Mouse (Mus musculus): ENCODE measurements at regions not wholly inside any gene's neighbourhood (a gene's known extent, or its start where the extent isn't known, plus 50 kb on each side); places are given as distances from the start of the nearest gene placed in this dataset.

DNA sequence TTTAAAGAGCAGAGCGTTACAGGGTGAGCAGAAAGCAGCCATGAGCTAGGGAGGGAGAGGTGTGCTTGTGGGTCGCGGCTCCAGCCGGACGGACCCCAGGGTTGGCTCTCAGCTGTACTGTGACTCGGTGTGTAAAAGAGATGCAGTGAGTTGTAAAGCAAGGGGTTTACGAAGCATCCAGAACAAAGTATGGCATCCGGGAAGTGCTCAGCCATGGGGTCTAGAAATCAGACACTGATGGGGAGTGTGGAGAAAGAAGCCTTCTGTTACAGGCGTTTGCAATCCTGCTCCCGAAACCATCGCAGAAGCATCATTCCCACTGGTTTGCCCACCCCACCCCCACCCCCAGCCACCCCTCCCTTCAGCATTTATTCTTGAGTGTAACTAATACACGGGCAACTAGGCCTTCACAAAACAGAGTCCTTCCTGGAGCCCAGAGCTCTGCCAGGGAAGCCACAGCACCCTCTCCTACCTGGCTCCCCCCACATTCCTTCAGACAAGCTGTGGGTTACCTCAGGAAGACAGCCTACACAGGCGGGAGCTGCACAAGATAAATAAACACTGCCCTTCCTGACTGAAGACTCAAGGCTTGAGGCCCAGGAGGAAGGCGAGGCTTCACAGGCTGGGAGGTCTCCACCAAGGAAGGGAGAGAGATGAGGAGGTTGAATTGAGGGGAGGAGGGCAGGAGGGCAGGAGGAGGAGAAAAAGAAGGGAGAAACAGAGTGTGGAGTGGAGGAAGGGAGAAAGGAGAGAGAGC, 133.1 kb downstream of the Nufip1 start:
- intact Hi-C loops (cut with DNase I; ENCODE audit: low total_unique reads): no loop called here
- DNase-seq: no peak

DNA sequence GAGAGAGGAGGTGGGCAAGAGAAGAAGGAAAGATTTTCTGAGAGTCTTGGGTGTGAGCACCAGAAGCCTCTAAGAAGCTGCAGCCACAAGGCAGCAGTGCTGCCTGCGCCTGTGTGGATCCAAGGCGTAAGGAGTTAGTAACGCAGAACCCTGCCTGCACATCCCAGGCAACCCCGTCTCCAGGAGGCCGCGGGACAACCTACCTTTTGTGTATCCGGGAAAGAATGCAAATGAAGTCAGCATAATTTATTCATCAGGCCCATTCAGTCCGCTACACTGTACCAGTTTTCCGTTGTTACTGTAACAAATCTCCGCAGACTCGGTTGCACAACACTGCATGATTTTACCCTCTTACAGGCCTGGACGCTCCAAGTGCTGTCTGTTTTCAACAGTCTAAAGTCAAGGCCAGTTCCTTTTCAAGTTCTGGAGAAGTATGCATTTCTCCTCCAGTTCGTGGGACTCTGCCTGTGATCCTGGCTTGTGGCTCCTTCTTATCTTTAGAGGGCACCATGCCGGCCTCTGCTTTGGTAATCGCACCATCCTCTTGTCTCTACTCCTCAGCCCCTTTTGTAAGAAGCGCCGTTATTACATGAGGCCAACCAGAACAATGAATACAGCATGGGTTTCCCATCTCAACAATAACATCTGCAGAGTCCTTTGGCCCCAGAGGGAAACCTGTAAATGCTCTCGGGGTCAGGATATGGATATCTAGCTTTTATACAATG, 133.8 kb downstream of the Nufip1 start:
- intact Hi-C loops (cut with DNase I; ENCODE audit: low total_unique reads): no loop called here
- no peak for DNase-seq

DNA sequence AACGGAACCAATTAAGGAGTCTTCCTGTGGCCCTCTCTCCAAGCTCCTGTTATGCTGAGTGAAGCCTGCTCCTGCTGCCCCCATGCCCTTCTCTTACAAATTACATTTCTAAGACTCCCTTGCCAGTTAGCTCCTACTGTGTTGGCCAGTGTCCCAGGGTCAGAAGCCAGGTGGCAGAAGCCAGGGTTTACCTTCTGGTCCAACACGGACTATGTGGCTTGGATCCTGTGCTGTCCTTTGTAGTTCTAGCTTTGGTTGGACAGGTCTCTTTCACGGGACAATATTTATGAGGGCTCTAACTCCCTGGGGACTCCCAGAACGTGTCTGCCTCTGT, 134.3 kb downstream of the Nufip1 start:
- no peak for DNase-seq
- intact Hi-C loops (cut with DNase I; ENCODE audit: low total_unique reads): no loop called here

GRCm38 (mm10) chr14:76247664-76248063, 137.0 kb downstream of the Nufip1 start:
- intact Hi-C loops (cut with DNase I; ENCODE audit: low total_unique reads): no loop called here
- peak; percentile 20 for DNase-seq

GRCm38 (mm10) chr14:76253850-76254249, 143.2 kb downstream of the Nufip1 start:
- intact Hi-C loops (cut with DNase I; ENCODE audit: low total_unique reads): no loop called here
- DNase-seq: no peak

GRCm38 (mm10) chr14:76254565-76255501, 144.1 kb downstream of the Nufip1 start:
- intact Hi-C loops (cut with DNase I; ENCODE audit: low total_unique reads): no loop called here
- peak; percentile 67 for DNase-seq

DNA sequence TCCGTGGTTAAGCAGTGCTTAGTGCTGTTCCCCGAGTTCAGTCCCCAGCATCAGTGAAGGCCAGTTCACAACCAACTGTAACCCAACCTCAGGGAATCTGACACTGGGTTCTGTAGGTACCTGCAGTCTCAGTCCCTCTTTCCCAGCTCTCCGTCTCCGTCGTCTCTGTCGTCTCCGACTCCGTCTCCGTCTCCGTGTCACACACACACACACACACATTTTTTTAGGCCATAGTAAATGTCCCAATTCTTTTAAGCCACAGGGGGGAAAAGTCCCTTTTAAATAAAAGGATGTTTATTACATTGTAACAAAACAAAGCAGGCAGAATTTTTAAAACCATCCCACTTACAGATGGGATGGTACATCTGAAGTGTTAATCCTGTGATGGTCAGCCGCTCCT, 145.3 kb downstream of the Nufip1 start:
- intact Hi-C loops (cut with DNase I; ENCODE audit: low total_unique reads): no loop called here
- DNase-seq: no peak

GRCm38 (mm10) chr14:76258626-76259025, 147.9 kb downstream of the Nufip1 start:
- intact Hi-C loops (cut with DNase I; ENCODE audit: low total_unique reads): no loop called here
- no peak for DNase-seq

DNA sequence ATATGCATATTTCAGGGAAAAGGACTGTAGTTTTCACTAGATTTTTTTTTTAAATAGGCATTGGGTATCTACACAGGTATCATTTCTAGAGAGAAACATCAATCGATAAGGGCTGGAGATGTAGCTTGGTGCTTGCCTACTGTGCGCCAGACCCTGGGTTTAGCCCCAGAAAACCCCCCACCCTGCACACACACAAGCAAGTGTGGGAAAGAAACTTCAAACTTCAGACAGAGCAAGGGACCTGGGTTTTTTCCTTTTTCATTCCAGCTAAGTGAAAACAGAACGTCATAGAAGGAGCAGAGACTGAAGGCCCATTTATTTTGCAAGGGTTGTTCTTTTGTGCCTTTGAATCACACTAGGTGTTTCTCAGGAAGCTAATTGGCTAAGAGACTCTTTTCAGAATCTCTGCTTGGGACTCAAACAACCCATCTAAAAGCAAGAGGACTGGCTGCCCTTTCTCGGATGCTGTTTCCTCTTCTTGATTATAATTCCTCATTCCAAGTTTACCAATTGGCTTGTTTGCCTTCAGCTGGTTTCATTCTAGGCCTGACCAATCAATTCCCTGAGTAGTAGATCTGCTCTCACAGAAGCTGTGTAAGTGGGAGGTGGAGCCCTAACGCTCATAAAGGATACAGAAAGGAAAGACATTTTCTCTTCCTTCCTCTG, 150.1 kb downstream of the Nufip1 start:
- no peak for DNase-seq
- intact Hi-C loops (cut with DNase I; ENCODE audit: low total_unique reads): no loop called here

GRCm38 (mm10) chr14:76263682-76264081, 151.1 kb upstream of the Tsc22d1 start:
- intact Hi-C loops (cut with DNase I; ENCODE audit: low total_unique reads): no loop called here
- no peak for DNase-seq

GRCm38 (mm10) chr14:76265819-76266218, 148.9 kb upstream of the Tsc22d1 start:
- intact Hi-C loops (cut with DNase I; ENCODE audit: low total_unique reads): no loop called here
- no peak for DNase-seq

GRCm38 (mm10) chr14:76266249-76266648, 148.5 kb upstream of the Tsc22d1 start:
- no peak for DNase-seq

DNA sequence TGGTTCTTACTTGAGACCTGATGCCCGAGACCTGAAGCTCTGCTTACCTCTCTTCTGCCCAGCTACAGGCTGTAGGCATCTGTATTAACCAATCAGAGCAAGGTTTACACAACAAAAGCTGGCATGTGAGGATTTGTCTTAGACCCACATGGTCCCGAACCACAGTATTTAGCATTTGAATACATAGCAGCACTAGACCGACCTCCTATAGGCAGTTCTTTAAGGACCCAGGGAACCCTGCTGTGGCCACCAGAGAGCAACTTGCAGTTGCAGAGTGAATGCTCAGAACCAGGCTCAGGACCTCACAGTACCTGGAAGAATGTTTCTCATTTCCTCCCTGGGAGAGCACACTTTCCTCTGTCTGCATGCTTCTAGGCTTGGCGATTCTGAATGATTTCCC, 147.7 kb upstream of the Tsc22d1 start:
- DNase-seq: no peak
- intact Hi-C loops (cut with DNase I; ENCODE audit: low total_unique reads): no loop called here

More at GRCm38 (mm10) chr14:76266249-76266648, 148.5 kb upstream of the Tsc22d1 start:
- intact Hi-C loops (cut with DNase I; ENCODE audit: low total_unique reads): no loop called here

- DNase-seq: no peak
- intact Hi-C loops (cut with DNase I; ENCODE audit: low total_unique reads): no loop called here
Measured at GRCm38 (mm10) chr14:76271190-76271589, 143.6 kb upstream of the Tsc22d1 start.

DNA sequence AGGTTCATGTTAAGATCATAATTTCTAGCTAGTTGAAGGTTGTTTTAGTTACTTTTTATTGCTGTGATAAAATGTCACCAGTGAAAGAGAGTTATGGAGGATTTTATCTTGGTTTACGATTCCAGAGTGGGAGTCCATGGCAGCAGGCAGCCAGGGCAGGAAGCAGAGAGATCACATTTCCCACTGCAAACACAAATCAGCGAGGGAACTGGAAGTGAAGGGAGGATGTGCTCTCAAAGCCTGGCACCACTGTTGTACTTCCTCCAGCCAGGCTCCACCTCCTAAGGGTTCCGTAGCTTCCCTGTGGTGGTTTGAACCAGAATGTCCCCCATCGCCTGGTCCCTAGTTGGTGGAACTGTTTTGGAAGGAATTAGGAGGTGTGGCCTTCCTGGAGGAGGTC, 141.9 kb upstream of the Tsc22d1 start:
- intact Hi-C loops (cut with DNase I; ENCODE audit: low total_unique reads): no loop called here

DNA sequence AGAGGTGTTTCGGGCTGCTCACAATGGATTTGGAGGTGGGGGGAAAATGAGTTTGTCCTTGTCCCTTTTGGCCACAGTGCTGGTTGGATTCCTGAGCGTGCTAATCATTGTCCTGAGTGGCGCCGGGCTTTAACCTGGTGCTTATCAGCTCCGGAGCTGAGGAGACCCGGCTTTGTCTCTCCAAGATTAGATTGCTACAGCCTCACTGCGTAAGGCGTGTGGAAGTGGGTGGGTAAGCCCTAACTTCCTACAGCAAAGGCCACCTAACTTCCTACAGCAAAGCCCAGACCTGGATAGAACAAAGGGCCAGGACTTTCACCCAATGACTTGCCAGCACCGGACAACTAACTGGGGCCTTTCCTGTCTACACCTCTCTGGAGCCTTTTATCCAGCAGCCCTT, 138.1 kb upstream of the Tsc22d1 start:
- no peak for DNase-seq
- intact Hi-C loops (cut with DNase I; ENCODE audit: low total_unique reads): no loop called here

More for the DNA sequence above, 141.9 kb upstream of the Tsc22d1 start:
- DNase-seq: no peak

DNA sequence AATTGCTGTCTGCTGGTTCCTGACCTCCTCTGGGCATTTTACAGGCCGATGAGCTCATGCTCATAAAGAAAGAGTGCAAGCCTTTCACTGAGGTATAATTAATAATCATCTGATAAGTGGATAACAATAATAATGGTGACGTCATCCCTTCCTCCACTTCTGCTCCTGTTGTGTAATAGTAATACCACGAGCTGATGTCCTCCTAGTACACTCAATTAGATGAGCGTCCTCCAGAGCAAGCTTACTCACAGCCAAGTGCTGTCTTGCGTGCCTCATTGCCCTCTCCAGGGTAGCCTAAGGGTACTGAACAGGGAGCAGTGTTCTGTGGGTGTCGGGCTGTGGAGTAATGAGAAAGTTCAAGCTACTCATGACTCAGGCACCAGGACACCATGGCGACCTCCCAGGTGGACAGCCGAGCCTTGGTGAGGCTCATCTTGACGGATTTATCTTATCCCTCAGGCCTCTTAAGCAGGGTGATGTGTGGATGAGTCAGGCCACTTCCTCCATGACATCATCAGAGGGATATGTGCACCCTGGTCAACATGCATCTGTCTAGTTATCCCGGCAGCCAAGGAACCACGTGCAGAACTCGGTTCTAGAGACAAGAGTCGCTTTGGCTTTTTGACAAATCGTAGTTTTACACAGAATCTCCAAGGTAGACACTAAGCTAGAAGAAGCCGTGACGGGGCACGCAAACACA, 135.9 kb upstream of the Tsc22d1 start:
- no peak for DNase-seq
- intact Hi-C loops (cut with DNase I; ENCODE audit: low total_unique reads): no loop called here

DNA sequence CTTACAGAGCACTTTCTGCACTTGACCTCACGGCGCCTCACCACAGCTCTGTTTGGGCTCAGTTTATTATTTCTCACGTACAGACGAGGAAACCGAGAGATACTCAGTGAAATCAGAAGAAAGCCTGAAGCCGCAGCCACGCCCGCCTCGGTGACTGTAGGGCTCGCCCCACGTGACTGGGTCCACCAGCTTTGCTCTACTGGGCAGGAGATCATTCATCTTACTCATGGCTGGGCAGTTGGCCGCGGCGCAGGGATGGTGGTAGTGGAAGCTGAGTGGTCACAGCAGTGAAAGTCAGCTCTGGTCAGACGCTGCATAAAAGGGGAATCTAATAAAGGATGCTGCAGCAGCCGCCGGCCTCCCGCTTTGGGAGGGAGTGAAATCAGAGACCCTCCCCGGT, 135.2 kb upstream of the Tsc22d1 start:
- intact Hi-C loops (cut with DNase I; ENCODE audit: low total_unique reads): no loop called here
- no peak for DNase-seq

GRCm38 (mm10) chr14:76281867-76282266, 132.9 kb upstream of the Tsc22d1 start:
- DNase-seq: no peak
- intact Hi-C loops (cut with DNase I; ENCODE audit: low total_unique reads): no loop called here

All from gastrocnemius, postnatal 14 days (tissue).